Mouse (Mus musculus) brain, embryonic 14.5 days (tissue): ENCODE measurements around the gene Rasl10a.

Experiments used
- CTCF ChIP-seq: fragments of 200-500 bp; IDR thresholded peaks from 2 replicates; pipeline ENCODE4 v1.5.1; 2012; ENCODE audit warnings: inconsistent platforms, mild to moderate bottlenecking, moderate library complexity, borderline replicate concordance; ENCODE audit not compliant: insufficient read depth, insufficient read length; ENCODE audit errors: extremely low read depth
- POLR2A ChIP-seq: fragments of 200-500 bp; IDR thresholded peaks from 2 replicates; pipeline ENCODE4 v1.6.1; 2012; ENCODE audit warnings: mild to moderate bottlenecking, inconsistent platforms, borderline replicate concordance; ENCODE audit not compliant: poor library complexity, insufficient read depth, insufficient read length, severe bottlenecking; ENCODE audit errors: extremely low read depth

DNA sequence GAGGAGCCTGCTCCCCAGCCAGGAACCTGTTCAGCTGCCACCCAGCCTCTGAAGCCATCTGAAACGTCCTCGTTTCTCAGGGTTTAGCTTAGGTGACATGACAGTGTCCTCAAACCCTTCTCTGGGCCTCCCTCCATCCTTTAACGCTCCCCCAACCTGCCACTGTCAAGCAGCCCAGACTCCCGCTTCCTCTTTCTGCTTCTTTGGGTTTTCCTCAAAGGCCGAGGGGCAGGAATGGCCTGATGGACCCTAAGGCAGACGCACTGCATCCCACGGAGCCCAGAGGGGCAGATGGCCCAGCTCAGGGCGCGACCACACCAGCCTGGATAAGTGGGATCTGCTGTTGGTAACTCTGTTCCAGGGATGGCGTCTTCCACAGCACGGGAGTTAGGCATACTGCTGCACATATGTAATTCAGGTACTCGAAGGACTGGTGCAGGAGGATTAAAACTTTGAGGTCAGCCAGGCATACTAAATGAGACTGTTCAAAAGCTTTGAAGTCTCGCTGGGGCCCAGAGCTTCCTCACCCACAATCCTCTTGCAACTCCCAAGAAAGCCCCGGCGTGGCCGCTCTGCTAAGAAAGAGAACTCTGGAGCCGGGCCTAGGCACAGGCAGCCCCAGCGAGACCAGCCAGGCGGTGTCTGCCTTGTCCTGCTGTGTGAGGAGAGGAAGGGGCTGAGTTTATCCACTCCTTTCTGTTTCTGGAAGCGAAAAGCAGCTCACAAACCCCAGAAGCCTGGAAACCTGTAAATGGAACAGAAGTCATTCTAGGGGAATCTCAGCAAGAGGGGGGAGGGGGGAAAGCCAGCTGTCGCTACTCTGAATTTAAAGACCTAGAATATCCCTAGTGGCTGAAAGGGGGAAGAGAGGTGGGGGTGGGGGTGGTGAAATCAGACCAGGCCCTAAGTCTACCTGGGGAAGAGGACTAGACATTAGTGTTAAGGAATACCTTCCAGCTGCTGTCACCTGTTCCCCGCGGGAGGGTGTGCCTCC lies 1.7 kb upstream of the Rasl10a start:
- TF ChIP-seq CTCF (no peak), POLR2A (no peak)
